Comparison of ENCODE assay signal across 24 mouse cellular contexts in the genomic region with DNA sequence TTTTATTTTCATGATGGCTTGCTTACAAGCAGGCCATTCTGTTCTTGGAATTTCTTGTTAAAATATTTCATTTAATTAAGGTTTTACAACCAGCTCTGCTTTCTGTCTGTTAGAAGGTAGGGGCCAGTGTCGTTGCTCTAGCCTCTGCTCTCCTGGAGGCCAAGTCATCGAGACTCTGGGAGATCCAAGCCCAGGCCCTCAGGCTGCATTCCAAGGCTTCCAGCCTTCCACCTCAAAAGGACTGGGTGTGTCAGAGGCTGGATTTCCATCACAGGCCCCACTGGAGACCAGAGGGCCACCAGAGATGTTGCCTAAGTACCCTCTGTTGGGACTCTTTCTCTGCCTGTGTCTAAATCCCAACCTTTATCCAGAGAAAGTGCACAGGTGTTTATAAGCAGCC. TPM values are rescaled to one million over a fixed set of nuclear protein-coding genes. Genes with fewer than 3 reads are reported as not detected.
A peak's percentile ranks its signal among the peaks of the same experiment; 100 is the strongest.
DNase-seq lines count a peak whose midpoint lies in the region; ATAC-seq lines count a peak whose summit lies in the region.
"Had no signal": no experiment of that assay in that cellular context is flagged by ENCODE, and none has a peak within 500 bp of the region (broad histone marks: within the 10 kb centered on the region; RNA-seq: fewer than 3 reads in every experiment).

No protein-coding gene starts in this region.

- H3K27me3 ChIP-seq in kidney, embryonic 16.5 days (ENCODE audit: insufficient read depth, low read length) = no peaks in the 10 kb centered on the region
- no peaks in the 10 kb centered on the region for H3K27me3 ChIP-seq in kidney, embryonic 14.5 days (ENCODE audit: control insufficient read depth, insufficient read depth, low read length)
- no peaks in the 10 kb centered on the region for H3K27me3 ChIP-seq in liver, embryonic 11.5 days (replicated peaks; ENCODE audit: control insufficient read depth, insufficient read depth, low read length)
- H3K27me3 ChIP-seq: embryonic facial prominence, embryonic 13.5 days; heart, embryonic 13.5 days had no signal

- H3K27ac ChIP-seq in kidney, embryonic 16.5 days (ENCODE audit: low read length) = no peak overlapping the region
- no peak overlapping the region for H3K27ac ChIP-seq in kidney, embryonic 14.5 days (ENCODE audit: low read depth, low read length)
- H3K27ac ChIP-seq in liver, embryonic 11.5 days (ENCODE audit: low read depth, low read length) = no peak overlapping the region
- H3K27ac ChIP-seq: embryonic facial prominence, embryonic 13.5 days; forebrain, embryonic 12.5 days; gastrocnemius, adult 2 months; heart, embryonic 13.5 days; hindbrain, embryonic 12.5 days had no signal

- H3K4me3 ChIP-seq in kidney, embryonic 16.5 days (ENCODE audit: low read length) = no peak overlapping the region
- H3K4me3 ChIP-seq in kidney, embryonic 14.5 days (ENCODE audit: low read length) = no peak overlapping the region
- H3K4me3 ChIP-seq in liver, embryonic 11.5 days (ENCODE audit: low read depth, low read length) = no peak overlapping the region
- H3K4me3 ChIP-seq: embryonic facial prominence, embryonic 13.5 days; forebrain, embryonic 12.5 days; gastrocnemius, adult 2 months; heart, embryonic 13.5 days; hindbrain, embryonic 12.5 days had no signal

- 0 out of 2 replicates have a peak, but pooled peaks have one; percentile 31 for ATAC-seq in kidney, embryonic 16.5 days (ENCODE audit: low FRiP score, low TSS enrichment)
- ATAC-seq in kidney, embryonic 14.5 days (ENCODE audit: low FRiP score, low TSS enrichment) = no peak
- ATAC-seq in liver, embryonic 11.5 days (replicated peaks; ENCODE audit: low FRiP score) = no peak
- ATAC-seq: activated CD4-positive, CD25-positive, alpha-beta regulatory T cell, adult 4 months; forebrain, embryonic 16.5 days had no signal

- no peaks in the 10 kb centered on the region for H3K9me3 ChIP-seq in kidney, embryonic 16.5 days (ENCODE audit: low read length)
- H3K9me3 ChIP-seq in kidney, embryonic 14.5 days (ENCODE audit: control insufficient read depth, low read length) = no peaks in the 10 kb centered on the region
- H3K9me3 ChIP-seq in liver, embryonic 11.5 days (ENCODE audit: control insufficient read depth, low read length) = no peaks in the 10 kb centered on the region
- H3K9me3 ChIP-seq: embryonic facial prominence, embryonic 13.5 days; forebrain, embryonic 12.5 days; heart, embryonic 13.5 days; hindbrain, embryonic 12.5 days had no signal

- no peaks in the 10 kb centered on the region for H3K36me3 ChIP-seq in kidney, embryonic 16.5 days (ENCODE audit: insufficient read depth, low read length)
- H3K36me3 ChIP-seq in kidney, embryonic 14.5 days (ENCODE audit: control insufficient read depth, insufficient read depth, low read length) = no peaks in the 10 kb centered on the region
- H3K36me3 ChIP-seq in liver, embryonic 11.5 days (ENCODE audit: control insufficient read depth, insufficient read depth, low read length) = no peaks in the 10 kb centered on the region
- H3K36me3 ChIP-seq: embryonic facial prominence, embryonic 13.5 days; forebrain, embryonic 12.5 days; heart, embryonic 13.5 days; hindbrain, embryonic 12.5 days had no signal

- 35% methylated on average over 2 of the region's 2 CpGs for WGBS in kidney, embryonic 16.5 days
- 46% methylated on average over 2 of the region's 2 CpGs for WGBS in kidney, embryonic 14.5 days
- WGBS in liver, embryonic 11.5 days = 46% methylated on average over 2 of the region's 2 CpGs

- no peak overlapping the region for H3K9ac ChIP-seq in kidney, embryonic 16.5 days (replicated peaks; ENCODE audit: low read length)
- no peak overlapping the region for H3K9ac ChIP-seq in kidney, embryonic 14.5 days (ENCODE audit: low read depth, low read length)
- no peak overlapping the region for H3K9ac ChIP-seq in liver, embryonic 11.5 days (ENCODE audit: low read depth, low read length)
- H3K9ac ChIP-seq: embryonic facial prominence, embryonic 13.5 days; forebrain, embryonic 12.5 days; heart, embryonic 13.5 days; hindbrain, embryonic 12.5 days had no signal

- H3K4me1 ChIP-seq in kidney, embryonic 16.5 days (ENCODE audit: insufficient read depth, low read length) = no peaks in the 10 kb centered on the region
- H3K4me1 ChIP-seq in kidney, embryonic 14.5 days (ENCODE audit: control insufficient read depth, insufficient read depth, low read length) = no peaks in the 10 kb centered on the region
- no peaks in the 10 kb centered on the region for H3K4me1 ChIP-seq in liver, embryonic 11.5 days (replicated peaks; ENCODE audit: control insufficient read depth, insufficient read depth, low read length)
- H3K4me1 ChIP-seq: heart, embryonic 13.5 days had no signal

- peak; percentile 33 for DNase-seq in heart, adult 11 months
- DNase-seq in heart, postnatal 4 days = no peak
- DNase-seq in kidney, adult 11 months = no peak
- peak; percentile 27 to 29 for DNase-seq in kidney, postnatal 4 days
- peak; percentile 41 for DNase-seq in forelimb bud, embryonic 11.5 days (ENCODE audit: low read depth, low spot score)
- DNase-seq in liver, embryonic 11.5 days (ENCODE audit: low spot score) = no peak
- DNase-seq: adrenal gland, postnatal 14 days; cerebellum, adult 11-12 months; cerebellum, adult 9-10 months; cerebellum, postnatal 36 days; gastrocnemius, adult 2 months; gastrocnemius, postnatal 25 days; heart, postnatal 36 days had no signal

- no peak overlapping the region for H3K4me2 ChIP-seq in kidney, embryonic 16.5 days (replicated peaks; ENCODE audit: low read depth, low read length)
- H3K4me2 ChIP-seq in kidney, embryonic 14.5 days (replicated peaks; ENCODE audit: low read depth, low read length) = no peak overlapping the region
- H3K4me2 ChIP-seq in liver, embryonic 11.5 days = no peak overlapping the region
- H3K4me2 ChIP-seq: embryonic facial prominence, embryonic 13.5 days; forebrain, embryonic 12.5 days; heart, embryonic 13.5 days; hindbrain, embryonic 12.5 days had no signal

RNA-seq across cellular contexts. Expression of a gene that starts 52.6 kb away (rescaled TPM):
- total RNA-seq in heart, postnatal 4 days (2021) = under 1 TPM; 0.14 to 0.26 TPM
- 0.36 and 0.42 TPM in 2 replicates for polyA plus RNA-seq in kidney, embryonic 16.5 days (2015; fragmentation: Nextera tagmentation; extraction: Ambion mirVana)
- 0.22 TPM in 1 of 2 replicates, not detected in the other for polyA plus RNA-seq in kidney, embryonic 14.5 days (2014; fragmentation: Nextera tagmentation; extraction: Ambion mirVana)
- polyA plus RNA-seq in liver, embryonic 11.5 days (2014; fragmentation: Nextera tagmentation; extraction: Ambion mirVana) = 77.7 and 98.5 TPM in 2 replicates
- total RNA-seq: granulocyte monocyte progenitor cell, adult 5-6 weeks; heart, postnatal 36 days; MEL had no signal
- polyA plus RNA-seq: embryonic facial prominence, embryonic 13.5 days; forebrain, embryonic 12.5 days; heart, postnatal 0 days had no signal

Comparison
In these comparisons a context has a peak if more than half of its experiments do, and no peak if none do; other contexts are left out.
1. DNase-seq: peak in heart, adult 11 months (single experiment), kidney, postnatal 4 days (2 of 2) and forelimb bud, embryonic 11.5 days (single experiment); none in heart, postnatal 4 days (single experiment), kidney, adult 11 months (single experiment) and liver, embryonic 11.5 days (single experiment).
2. RNA of a gene that starts 52.6 kb away (polyA plus RNA-seq): 77.7 to 98.5 TPM in liver, embryonic 11.5 days; 0.36 to 0.42 TPM in kidney, embryonic 16.5 days and 0.22 TPM in kidney, embryonic 14.5 days; every median in the first group is over 10 times any median in the second.